Mouse (Mus musculus) liver, postnatal 0 days (tissue): ENCODE measurements around the gene Stx3. TPM values are rescaled to one million over a fixed set of nuclear protein-coding genes. Genes with fewer than 3 reads are reported as not detected.

ENCODE experiments used
- ATAC-seq: fragments of 200-750 bp; cut with Nextera tagmentation; 2 replicates; pipeline ENCODE4 v1.8.0; 2017; ENCODE audit warnings: mild to moderate bottlenecking, moderate library complexity
- DNase-seq: peaks from one replicate; pipeline ENCODE4 v3.0.0-alpha.2; 2016
- H3K27ac ChIP-seq: fragments of 300-500 bp; sonication (generic); 2 replicates; pipeline ENCODE4 v1.5.1; 2014; ENCODE audit warnings: antibody characterized with exemption, moderate library complexity, mild to moderate bottlenecking, low read depth
- H3K27me3 ChIP-seq: fragments of 300-500 bp; sonication (generic); 2 replicates; pipeline ENCODE4 v1.6.1; 2014; ENCODE audit warnings: low read length, control low read depth, mixed read lengths; ENCODE audit not compliant: insufficient read depth
- H3K36me3 ChIP-seq: fragments of 300-500 bp; sonication (generic); replicated peaks from 2 replicates; pipeline ENCODE4 v1.6.1; 2014; ENCODE audit warnings: mild to moderate bottlenecking, control low read depth, low read length, moderate library complexity, mixed read lengths; ENCODE audit not compliant: insufficient read depth
- H3K4me1 ChIP-seq: fragments of 300-500 bp; sonication (generic); 2 replicates; pipeline ENCODE4 v1.6.1; 2014; ENCODE audit warnings: antibody characterized with exemption, mild to moderate bottlenecking, control low read depth; ENCODE audit not compliant: insufficient read depth
- H3K4me2 ChIP-seq: fragments of 300-500 bp; sonication (generic); 2 replicates; pipeline ENCODE4 v1.6.1; 2014; ENCODE audit warnings: low read depth, mild to moderate bottlenecking, low read length, moderate library complexity, mixed read lengths
- H3K4me3 ChIP-seq: fragments of 300-500 bp; sonication (generic); 2 replicates; pipeline ENCODE4 v1.5.1; 2014; ENCODE audit warnings: low read depth, low read length
- H3K9ac ChIP-seq: fragments of 300-500 bp; sonication (generic); replicated peaks from 2 replicates; pipeline ENCODE4 v1.6.1; 2014; ENCODE audit warnings: mild to moderate bottlenecking, moderate library complexity
- H3K9me3 ChIP-seq: fragments of 300-500 bp; sonication (generic); 2 replicates; pipeline ENCODE4 v1.6.1; 2016; ENCODE audit warnings: mild to moderate bottlenecking, control low read depth, low read length, mixed read lengths
- CTCF ChIP-seq: sonication (generic); IDR thresholded peaks from 2 replicates; pipeline ENCODE4 v1.5.1; 2016; ENCODE audit warnings: antibody characterized with exemption, low read depth
- EP300 ChIP-seq: IDR thresholded peaks from 2 replicates; pipeline ENCODE4 v1.6.1; 2016; ENCODE audit warnings: antibody characterized with exemption, low read depth, mild to moderate bottlenecking
- WGBS: fragments of 180-500 bp; shearing (Covaris S2); extraction: QIAGEN DNeasy Blood & Tissue Kit; methylation state at CpG from one replicate; pipeline ENCODE4 v1.1.7; 2014; ENCODE audit not compliant: insufficient replicate concordance; 5-methylcytosine and 5-hydroxymethylcytosine counted together
- polyA plus RNA-seq: library from polyadenylated mRNA; unstranded; fragments of >200 nt; fragmentation: Nextera tagmentation; extraction: Ambion mirVana; gene quantifications from 2 replicates; pipeline ENCODE4 v1.2.1, GENCODE M21; 2015

Gene Stx3
- polyA plus RNA-seq, 1 experiment from 2014 or later = 3.7 TPM

- Histone ChIP-seq H3K4me2 (no peak overlapping the region), H3K9me3 (no peaks in the 10 kb centered on the region), H3K4me1 (peaks cover 12% of the 10 kb centered on the region; the same call in 1 of the 2 replicates), H3K27me3 (no peaks in the 10 kb centered on the region), H3K36me3 (no peaks in the 10 kb centered on the region), H3K4me3 (no peak overlapping the region), H3K9ac (0 out of 2 replicates have a peak overlapping the region, but pooled peaks have one; percentile 9), H3K27ac (peak overlapping the region; percentile 71)
- ATAC-seq (no peak), DNase-seq (no peak)
- TF ChIP-seq EP300 (no peak), CTCF (no peak)
- 35% methylated on average over 4 of the region's 4 CpGs for WGBS
These were observed 52.8 kb downstream of the Stx3 start for GRCm38 (mm10) chr19:11766413-11766812.

- WGBS = 75% methylated on average over 3 of the region's 3 CpGs
- no peak for DNase-seq
- no peak overlapping the region for H3K4me2 ChIP-seq
These were observed 54.1 kb downstream of the Stx3 start for GRCm38 (mm10) chr19:11765059-11765458.

GRCm38 (mm10) chr19:11747298-11747697, 71.9 kb downstream of the Stx3 start, which contains the start of gene Gif:
Gif (plus strand) TSS chr19:11747554.
- H3K27ac ChIP-seq = no peak within 1 kb of the TSS
- no peak within 1 kb of the TSS for H3K4me2 ChIP-seq
- H3K9me3 ChIP-seq = no peaks in the 10 kb centered on the region
- no peak for TF ChIP-seq EP300
- ATAC-seq (no peak), DNase-seq (no peak)
- no peak within 1 kb of the TSS for H3K9ac ChIP-seq
- no peaks in the 10 kb centered on the region for H3K27me3 ChIP-seq
- H3K4me3 ChIP-seq = no peak within 1 kb of the TSS
- no peaks in the 10 kb centered on the region for H3K4me1 ChIP-seq
- 76% methylated on average over 2 of the region's 2 CpGs for WGBS
- no peaks in the 10 kb centered on the region for H3K36me3 ChIP-seq

More at GRCm38 (mm10) chr19:11765059-11765458, 54.1 kb downstream of the Stx3 start:
- no peaks in the 10 kb centered on the region for H3K9me3 ChIP-seq
- TF ChIP-seq EP300 = no peak
- peak; percentile 37; the same call in 1 of the 2 replicates for TF ChIP-seq CTCF
- H3K27me3 ChIP-seq = no peaks in the 10 kb centered on the region
- H3K4me1 ChIP-seq = 0 out of 2 replicates have a peak, but pooled peaks cover 5% of the 10 kb centered on the region
- no peak overlapping the region for H3K4me3 ChIP-seq
- H3K9ac ChIP-seq = no peak overlapping the region
- ATAC-seq = no peak
- no peaks in the 10 kb centered on the region for H3K36me3 ChIP-seq
- H3K27ac ChIP-seq = no peak overlapping the region

GRCm38 (mm10) chr19:11745680-11746079, 73.5 kb downstream of the Stx3 start:
- peak; percentile 41 for ATAC-seq
- H3K36me3 ChIP-seq = no peaks in the 10 kb centered on the region
- no peak overlapping the region for H3K4me3 ChIP-seq
- no peaks in the 10 kb centered on the region for H3K27me3 ChIP-seq
- no peak overlapping the region for H3K4me2 ChIP-seq
- TF ChIP-seq EP300 = peak; percentile 58
- no peak for TF ChIP-seq CTCF
- no peak overlapping the region for H3K27ac ChIP-seq
- no peaks in the 10 kb centered on the region for H3K9me3 ChIP-seq
- H3K4me1 ChIP-seq = no peaks in the 10 kb centered on the region
- DNase-seq = no peak
- no peak overlapping the region for H3K9ac ChIP-seq

- WGBS = 31% methylated on average over 1 of the region's 1 CpGs
- no peaks in the 10 kb centered on the region for H3K36me3 ChIP-seq
- H3K27ac ChIP-seq = no peak overlapping the region
- H3K4me3 ChIP-seq = no peak overlapping the region
- DNase-seq (no peak), ATAC-seq (no peak)
- H3K9ac ChIP-seq = no peak overlapping the region
- TF ChIP-seq EP300 = 0 out of 2 replicates have a peak, but pooled peaks have one; percentile 43
- no peak for TF ChIP-seq CTCF
- H3K9me3 ChIP-seq = no peaks in the 10 kb centered on the region
- H3K4me2 ChIP-seq = no peak overlapping the region
- no peaks in the 10 kb centered on the region for H3K27me3 ChIP-seq
- H3K4me1 ChIP-seq = no peaks in the 10 kb centered on the region
These were observed 82.7 kb downstream of the Stx3 start for GRCm38 (mm10) chr19:11736455-11736854.

GRCm38 (mm10) chr19:11730278-11730677, 88.9 kb downstream of the Stx3 start:
- peaks cover 3% of the 10 kb centered on the region; the same call in 1 of the 2 replicates for H3K4me1 ChIP-seq
- ATAC-seq = no peak
- no peak for DNase-seq
- no peak overlapping the region for H3K9ac ChIP-seq
- WGBS = 56% methylated on average over 1 of the region's 1 CpGs
- TF ChIP-seq CTCF (no peak), EP300 (no peak)
- H3K36me3 ChIP-seq = no peaks in the 10 kb centered on the region
- no peak overlapping the region for H3K4me2 ChIP-seq
- H3K9me3 ChIP-seq = no peaks in the 10 kb centered on the region
- no peaks in the 10 kb centered on the region for H3K27me3 ChIP-seq
- no peak overlapping the region for H3K4me3 ChIP-seq
- no peak overlapping the region for H3K27ac ChIP-seq

GRCm38 (mm10) chr19:11727304-11727703, 91.9 kb downstream of the Stx3 start:
- Histone ChIP-seq H3K27me3 (no peaks in the 10 kb centered on the region), H3K4me2 (no peak overlapping the region), H3K36me3 (no peaks in the 10 kb centered on the region), H3K27ac (no peak overlapping the region), H3K4me3 (no peak overlapping the region), H3K9ac (no peak overlapping the region), H3K9me3 (no peaks in the 10 kb centered on the region), H3K4me1 (peaks cover 3% of the 10 kb centered on the region; the same call in 1 of the 2 replicates)
- DNase-seq (no peak), ATAC-seq (peak; percentile 59; the same call in 1 of the 2 replicates)
- TF ChIP-seq CTCF (no peak), EP300 (peak; percentile 85)
- WGBS = 53% methylated on average over 5 of the region's 5 CpGs
